Mouse (Mus musculus) retina, adult 2 months (tissue): ENCODE results near the gene Gucd1.
A peak's percentile ranks its signal among the peaks of the same experiment; 100 is the strongest.
"Not testable (repeated sequence)": the region's sequence is repeated elsewhere in the genome, so short reads cannot be mapped to it uniquely, and the experiment has no call there.

Experiments
- DNase-seq: peaks from one replicate; pipeline ENCODE4 v3.0.0-alpha.2; 2012; ENCODE audit warnings: low read depth, low spot score

Gene Gucd1

GRCm38 (mm10) chr10:75475139-75475850, 42.5 kb downstream of the Gucd1 start:
- not testable (repeated sequence) for DNase-seq

GRCm38 (mm10) chr10:75474571-75474970, 43.2 kb downstream of the Gucd1 start:
- DNase-seq: no peak

GRCm38 (mm10) chr10:75473411-75473810, 44.4 kb downstream of the Gucd1 start:
- DNase-seq: no peak

- DNase-seq: no peak
These were observed 51.8 kb downstream of the Gucd1 start for GRCm38 (mm10) chr10:75465781-75466550.

- no peak for DNase-seq
These were observed 55.0 kb downstream of the Gucd1 start for GRCm38 (mm10) chr10:75462728-75463127.

GRCm38 (mm10) chr10:75458329-75458728, 59.4 kb downstream of the Gucd1 start:
- DNase-seq: no peak

- DNase-seq: no peak
These were observed 59.9 kb downstream of the Gucd1 start for GRCm38 (mm10) chr10:75457852-75458251.

GRCm38 (mm10) chr10:75456061-75456831, 61.5 kb downstream of the Gucd1 start:
- DNase-seq: not testable (repeated sequence)

GRCm38 (mm10) chr10:75451036-75451786, 66.6 kb downstream of the Gucd1 start:
- DNase-seq: no peak

GRCm38 (mm10) chr10:75450331-75450730, 67.4 kb downstream of the Gucd1 start:
- no peak for DNase-seq

- no peak for DNase-seq
These were observed 68.9 kb downstream of the Gucd1 start for GRCm38 (mm10) chr10:75448806-75449420.

GRCm38 (mm10) chr10:75447489-75447888, 70.3 kb downstream of the Gucd1 start:
- no peak for DNase-seq

- no peak for DNase-seq
These were observed 71.2 kb downstream of the Gucd1 start for GRCm38 (mm10) chr10:75446501-75447083.

- DNase-seq: no peak
These were observed 72.7 kb downstream of the Gucd1 start for GRCm38 (mm10) chr10:75445030-75445429.

GRCm38 (mm10) chr10:75444111-75444826, 73.5 kb downstream of the Gucd1 start:
- DNase-seq: peak; percentile 71

GRCm38 (mm10) chr10:75443017-75443416, 74.8 kb downstream of the Gucd1 start:
- DNase-seq: no peak

GRCm38 (mm10) chr10:75441800-75442199, 76.0 kb downstream of the Gucd1 start:
- no peak for DNase-seq

- no peak for DNase-seq
These were observed 77.0 kb downstream of the Gucd1 start for GRCm38 (mm10) chr10:75440756-75441155.

- peak; percentile 33 for DNase-seq
These were observed 78.5 kb downstream of the Gucd1 start for GRCm38 (mm10) chr10:75439211-75439811.
